7 mouse cellular contexts compared by ENCODE assay signal in the genomic region with DNA sequence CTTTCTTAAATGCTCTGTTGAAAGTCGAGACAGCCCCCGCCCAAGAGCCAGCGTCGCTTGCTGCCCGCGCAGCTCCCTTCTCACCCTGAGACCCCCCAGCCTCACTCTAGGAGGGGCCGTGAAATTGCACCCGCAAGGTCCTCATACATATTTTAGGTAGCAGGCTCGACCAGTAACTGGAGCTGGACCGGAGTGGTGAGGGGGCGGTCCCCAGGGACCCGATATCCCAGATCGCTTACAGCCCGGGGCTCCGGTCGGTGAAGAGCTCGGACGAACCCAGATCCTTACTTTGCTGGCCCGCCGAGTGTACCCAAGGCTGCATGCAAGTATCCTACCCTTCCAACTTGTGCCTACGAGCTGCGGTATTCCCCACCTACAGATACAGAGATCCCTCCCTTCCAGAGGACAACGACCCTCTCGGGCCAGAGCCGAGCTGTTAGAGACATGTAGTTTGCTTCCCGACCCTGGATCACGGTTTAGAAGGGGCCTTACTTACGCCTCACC.
DNase-seq lines count a peak whose midpoint lies in the region; ATAC-seq lines count a peak whose summit lies in the region.

No protein-coding gene starts in this region.

- peak overlapping the region; percentile 45 for H3K4me3 ChIP-seq in midbrain, embryonic 10.5 days
- H3K4me3 ChIP-seq in midbrain, embryonic 16.5 days (ENCODE audit: low read depth, low read length) = no peak overlapping the region
- 0 out of 2 replicates have a peak overlapping the region, but pooled peaks have one; percentile 3 for H3K4me3 ChIP-seq in forebrain, embryonic 11.5 days (ENCODE audit: low read depth, low read length)
- peak overlapping the region; percentile 12; the same call in 1 of the 2 replicates for H3K4me3 ChIP-seq in limb, embryonic 11.5 days (ENCODE audit: low read depth, low read length)
- peak overlapping the region; percentile 50 for H3K4me3 ChIP-seq in stomach, embryonic 15.5 days (replicated peaks)

- ATAC-seq in midbrain, embryonic 16.5 days = no peak
- no peak for ATAC-seq in forebrain, embryonic 11.5 days (replicated peaks; ENCODE audit: low FRiP score)
- ATAC-seq in limb, embryonic 11.5 days (ENCODE audit: insufficient number of reproducible peaks, low FRiP score, low TSS enrichment, low read depth) = no peak
- no peak for ATAC-seq in stomach, embryonic 15.5 days (ENCODE audit: insufficient read depth, low FRiP score, low read depth)
- no peak for ATAC-seq in inflammation-experienced regulatory T-cells, adult 6 months

- no peak overlapping the region for H3K9ac ChIP-seq in midbrain, embryonic 16.5 days (ENCODE audit: low read depth, low read length)
- H3K9ac ChIP-seq in forebrain, embryonic 11.5 days (ENCODE audit: low read length) = no peak overlapping the region
- no peak overlapping the region for H3K9ac ChIP-seq in limb, embryonic 11.5 days (ENCODE audit: low read length)
- no peak overlapping the region for H3K9ac ChIP-seq in stomach, embryonic 15.5 days

- peaks cover 100% of the 10 kb centered on the region for H3K27me3 ChIP-seq in midbrain, embryonic 10.5 days (ENCODE audit: low read depth, poor library complexity, severe bottlenecking)
- H3K27me3 ChIP-seq in midbrain, embryonic 16.5 days (ENCODE audit: control insufficient read depth, insufficient read depth, low read depth, low read length) = peaks cover 66% of the 10 kb centered on the region
- peaks cover 98% of the 10 kb centered on the region for H3K27me3 ChIP-seq in forebrain, embryonic 11.5 days (ENCODE audit: control insufficient read depth, insufficient read depth, low read length)
- H3K27me3 ChIP-seq in limb, embryonic 11.5 days (ENCODE audit: control insufficient read depth, insufficient read depth, low read length) = peaks cover 95% of the 10 kb centered on the region
- peaks cover 94% of the 10 kb centered on the region for H3K27me3 ChIP-seq in stomach, embryonic 15.5 days (replicated peaks)

- peaks cover 74% of the 10 kb centered on the region for H3K4me1 ChIP-seq in midbrain, embryonic 10.5 days
- H3K4me1 ChIP-seq in midbrain, embryonic 16.5 days (ENCODE audit: control insufficient read depth, insufficient read depth, low read length) = peaks cover 18% of the 10 kb centered on the region
- H3K4me1 ChIP-seq in forebrain, embryonic 11.5 days (replicated peaks; ENCODE audit: control insufficient read depth, insufficient read depth, low read length) = peaks cover 25% of the 10 kb centered on the region
- peaks cover 31% of the 10 kb centered on the region for H3K4me1 ChIP-seq in limb, embryonic 11.5 days (ENCODE audit: control insufficient read depth, insufficient read depth, low read length)
- peaks cover 50% of the 10 kb centered on the region for H3K4me1 ChIP-seq in stomach, embryonic 15.5 days

- DNase-seq in midbrain, embryonic 10.5 days (ENCODE audit: low spot score) = peak; percentile 57
- DNase-seq in forebrain, embryonic 11.5 days (ENCODE audit: low spot score) = no peak
- peak; percentile 68 for DNase-seq in limb, embryonic 11.5 days (ENCODE audit: low spot score)
- no peak for DNase-seq in left cerebral cortex, adult 9 months (ENCODE audit: low spot score in 2 of 2)

- peak overlapping the region; percentile 52; the same call in 1 of the 2 replicates for H3K27ac ChIP-seq in midbrain, embryonic 10.5 days (replicated peaks)
- no peak overlapping the region for H3K27ac ChIP-seq in midbrain, embryonic 16.5 days (ENCODE audit: low read length)
- H3K27ac ChIP-seq in forebrain, embryonic 11.5 days (ENCODE audit: low read depth, low read length) = no peak overlapping the region
- no peak overlapping the region for H3K27ac ChIP-seq in limb, embryonic 11.5 days (replicated peaks; ENCODE audit: low read depth, low read length)
- H3K27ac ChIP-seq in stomach, embryonic 15.5 days = no peak overlapping the region

- no peaks in the 10 kb centered on the region for H3K9me3 ChIP-seq in midbrain, embryonic 10.5 days (replicated peaks)
- H3K9me3 ChIP-seq in midbrain, embryonic 16.5 days (replicated peaks; ENCODE audit: control insufficient read depth, low read length, poor library complexity, severe bottlenecking) = no peaks in the 10 kb centered on the region
- no peaks in the 10 kb centered on the region for H3K9me3 ChIP-seq in forebrain, embryonic 11.5 days (ENCODE audit: control insufficient read depth, low read length)
- H3K9me3 ChIP-seq in limb, embryonic 11.5 days (ENCODE audit: control insufficient read depth, low read length) = no peaks in the 10 kb centered on the region; the same call in 1 of the 2 replicates
- no peaks in the 10 kb centered on the region for H3K9me3 ChIP-seq in stomach, embryonic 15.5 days

- WGBS in midbrain, embryonic 10.5 days = under 1% methylated on average over 28 of the region's 28 CpGs
- WGBS in midbrain, embryonic 16.5 days = under 1% methylated on average over 28 of the region's 28 CpGs
- under 1% methylated on average over 28 of the region's 28 CpGs for WGBS in forebrain, embryonic 11.5 days
- under 1% methylated on average over 28 of the region's 28 CpGs for WGBS in limb, embryonic 11.5 days
- WGBS in stomach, embryonic 15.5 days = under 1% methylated on average over 28 of the region's 28 CpGs

- no peak overlapping the region for H3K4me2 ChIP-seq in midbrain, embryonic 16.5 days (ENCODE audit: low read length)
- peak overlapping the region; percentile 22 for H3K4me2 ChIP-seq in forebrain, embryonic 11.5 days (ENCODE audit: low read depth, low read length, severe bottlenecking)
- peak overlapping the region; percentile 33 for H3K4me2 ChIP-seq in limb, embryonic 11.5 days (ENCODE audit: low read depth, severe bottlenecking)
- H3K4me2 ChIP-seq in stomach, embryonic 15.5 days = peak overlapping the region; percentile 67

- no peaks in the 10 kb centered on the region for H3K36me3 ChIP-seq in midbrain, embryonic 10.5 days
- H3K36me3 ChIP-seq in midbrain, embryonic 16.5 days (ENCODE audit: control insufficient read depth, insufficient read depth, low read length) = no peaks in the 10 kb centered on the region
- H3K36me3 ChIP-seq in forebrain, embryonic 11.5 days (ENCODE audit: control insufficient read depth, insufficient read depth, low read length) = no peaks in the 10 kb centered on the region
- H3K36me3 ChIP-seq in limb, embryonic 11.5 days (ENCODE audit: control insufficient read depth, insufficient read depth, low read length) = no peaks in the 10 kb centered on the region
- no peaks in the 10 kb centered on the region for H3K36me3 ChIP-seq in stomach, embryonic 15.5 days

Comparison
In these comparisons a context has a peak if more than half of its experiments do, and no peak if none do; other contexts are left out.
1. DNase-seq: peak in midbrain, embryonic 10.5 days (single experiment) and limb, embryonic 11.5 days (single experiment); none in forebrain, embryonic 11.5 days (single experiment) and left cerebral cortex, adult 9 months (0 of 2).